Mouse (Mus musculus) gonadal fat pad, adult 2 months (tissue): ENCODE data around the gene Fam107a. TPM values are rescaled to one million over a fixed set of nuclear protein-coding genes. Genes with fewer than 3 reads are reported as not detected.

Experiments
- DNase-seq: peaks from one replicate; pipeline ENCODE4 v3.0.0-alpha.2; 2012; ENCODE audit warnings: low read depth
- polyA plus RNA-seq: library from polyadenylated mRNA; depleted of rRNA; stranded (reverse); fragments of >200 nt; gene quantifications from 2 replicates; pipeline ENCODE4 v1.2.3, GENCODE M21; 2012; rRNA removed

The Fam107a gene
- 3.5 and 5.0 TPM in 2 replicates for polyA plus RNA-seq

GRCm38 (mm10) chr14:8317194-8318097, at the start of gene Fam107a:
Fam107a (minus strand) TSS chr14:8318023.
- DNase-seq, result no peak

DNA sequence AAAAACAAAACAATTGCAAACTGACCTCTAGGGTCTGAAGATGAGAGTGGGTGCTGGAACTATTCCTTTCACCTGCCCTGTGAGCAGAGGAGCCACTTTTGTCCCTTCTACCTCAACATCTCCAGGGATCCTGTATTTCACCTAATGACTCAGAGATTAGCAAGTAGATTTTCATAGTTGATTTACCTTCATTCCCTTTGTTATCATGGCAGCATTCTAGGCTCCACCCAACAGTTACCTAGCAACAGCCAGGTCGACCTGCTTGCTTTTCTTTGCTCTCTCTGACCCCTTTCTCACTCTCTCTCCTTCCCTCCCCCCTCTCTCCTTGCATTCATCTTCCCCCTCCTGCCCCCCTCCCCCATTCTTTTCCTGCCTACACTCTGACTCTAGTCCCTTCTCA, 49.3 kb upstream of the Fam107a start:
- DNase-seq, result no peak

DNA sequence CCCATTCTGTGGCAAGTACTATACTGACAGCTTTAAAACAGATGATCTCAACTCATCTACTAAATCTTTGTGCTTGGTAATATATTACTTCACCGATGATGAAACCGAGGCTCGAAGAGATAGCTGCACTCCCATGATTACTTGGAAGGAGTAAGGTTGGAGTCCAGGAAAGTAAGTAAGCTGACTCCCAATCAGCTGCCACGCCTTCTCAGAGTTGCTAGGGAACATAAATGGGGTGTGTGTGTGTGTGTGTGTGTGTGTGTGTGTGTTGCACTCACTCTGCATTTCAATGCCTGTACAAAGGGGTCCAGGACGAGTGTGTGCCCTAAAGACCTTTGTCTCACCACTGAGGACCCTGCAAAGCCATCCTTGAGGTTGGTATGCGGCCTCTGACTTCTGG, 48.0 kb upstream of the Fam107a start:
- DNase-seq, result no peak

DNA sequence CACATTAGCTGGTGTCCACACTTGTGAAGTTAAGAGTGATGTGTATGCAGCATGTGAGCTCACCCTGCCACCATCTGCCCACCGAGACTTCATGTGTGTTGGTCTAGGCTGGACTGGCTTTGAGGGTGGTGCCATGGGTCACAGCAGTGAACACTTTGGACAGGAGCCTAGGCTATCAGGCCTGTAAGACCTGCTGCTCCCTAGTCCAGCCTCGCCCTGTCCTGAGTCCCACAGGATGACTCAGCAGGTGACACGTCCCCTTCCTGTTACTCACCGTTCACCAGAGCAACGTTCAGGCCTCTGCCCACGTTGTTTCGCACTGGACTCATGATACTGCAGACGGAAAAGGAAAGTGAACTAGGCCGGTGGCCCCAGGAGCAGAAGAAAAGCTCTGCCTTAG, 39.0 kb upstream of the Fam107a start:
- DNase-seq, result no peak

GRCm38 (mm10) chr14:8355999-8356501, 38.2 kb upstream of the Fam107a start:
- DNase-seq, result no peak

- no peak for DNase-seq
Observed at GRCm38 (mm10) chr14:8348927-8349326, 31.1 kb upstream of the Fam107a start.

- DNase-seq, result no peak
Observed at GRCm38 (mm10) chr14:8346255-8346997, 28.6 kb upstream of the Fam107a start.

DNA sequence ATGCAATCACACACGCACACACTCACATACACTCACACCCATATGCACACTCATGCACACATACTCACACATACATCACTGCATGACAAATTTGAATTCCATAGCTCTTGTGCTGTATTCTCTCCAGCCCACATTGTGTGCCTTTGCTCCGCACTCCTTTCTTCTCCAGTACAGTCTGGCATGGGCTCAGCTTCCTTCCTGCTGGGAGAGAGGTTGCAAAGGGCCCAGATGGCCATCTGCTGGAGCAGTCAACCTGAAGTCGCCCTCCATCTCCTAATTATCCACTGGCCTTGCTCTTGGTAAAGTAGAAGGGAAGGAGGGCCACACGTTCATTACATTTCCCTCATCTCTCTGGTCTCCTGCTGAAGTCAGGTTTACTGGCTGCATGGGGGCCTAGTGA, 27.7 kb upstream of the Fam107a start:
- DNase-seq, result no peak

- DNase-seq, result no peak
Observed at GRCm38 (mm10) chr14:8342509-8343106, 24.8 kb upstream of the Fam107a start.

DNA sequence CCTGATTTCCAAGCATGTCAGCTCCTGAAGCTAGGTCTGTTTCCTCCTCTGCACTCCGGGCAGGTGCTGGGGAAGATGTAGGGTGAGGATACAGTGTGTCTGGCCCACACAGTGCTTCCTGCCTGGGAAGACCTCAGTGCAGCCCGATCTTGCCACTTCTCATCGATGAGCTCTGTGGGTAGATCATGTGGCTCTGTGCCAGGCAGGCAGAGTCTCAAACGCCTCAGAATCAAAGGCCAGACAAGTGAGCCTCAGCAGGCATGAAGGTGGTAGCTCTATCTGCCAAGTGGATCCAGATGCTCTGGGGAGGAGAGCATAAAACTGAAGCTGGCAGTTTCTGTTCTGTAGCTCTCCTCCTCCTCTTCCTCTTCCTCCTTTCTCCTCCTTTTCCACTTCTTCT, 22.4 kb upstream of the Fam107a start:
- DNase-seq, result no peak

DNA sequence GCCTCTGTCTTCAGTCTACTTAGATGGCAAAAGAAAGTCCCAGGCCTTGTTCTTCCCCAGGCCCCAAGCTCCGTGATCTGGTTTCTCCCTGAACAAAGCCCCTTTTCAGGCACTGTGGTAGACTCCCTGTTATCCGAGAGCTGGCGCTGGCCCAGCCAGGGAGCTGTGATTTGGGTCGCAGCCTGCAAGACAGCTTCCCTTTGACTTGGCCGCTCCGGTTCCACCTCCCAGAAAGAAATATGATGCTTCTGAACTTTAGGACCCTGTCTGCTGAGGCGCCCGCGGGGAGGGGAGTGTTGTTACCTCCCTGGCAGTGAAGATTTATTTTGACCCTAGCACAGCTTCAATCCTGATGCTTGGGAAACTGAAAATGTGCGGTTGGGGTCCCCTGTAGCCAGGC, 18.1 kb upstream of the Fam107a start:
- DNase-seq, result no peak

GRCm38 (mm10) chr14:8334511-8334910, 16.7 kb upstream of the Fam107a start:
- DNase-seq, result no peak

DNA sequence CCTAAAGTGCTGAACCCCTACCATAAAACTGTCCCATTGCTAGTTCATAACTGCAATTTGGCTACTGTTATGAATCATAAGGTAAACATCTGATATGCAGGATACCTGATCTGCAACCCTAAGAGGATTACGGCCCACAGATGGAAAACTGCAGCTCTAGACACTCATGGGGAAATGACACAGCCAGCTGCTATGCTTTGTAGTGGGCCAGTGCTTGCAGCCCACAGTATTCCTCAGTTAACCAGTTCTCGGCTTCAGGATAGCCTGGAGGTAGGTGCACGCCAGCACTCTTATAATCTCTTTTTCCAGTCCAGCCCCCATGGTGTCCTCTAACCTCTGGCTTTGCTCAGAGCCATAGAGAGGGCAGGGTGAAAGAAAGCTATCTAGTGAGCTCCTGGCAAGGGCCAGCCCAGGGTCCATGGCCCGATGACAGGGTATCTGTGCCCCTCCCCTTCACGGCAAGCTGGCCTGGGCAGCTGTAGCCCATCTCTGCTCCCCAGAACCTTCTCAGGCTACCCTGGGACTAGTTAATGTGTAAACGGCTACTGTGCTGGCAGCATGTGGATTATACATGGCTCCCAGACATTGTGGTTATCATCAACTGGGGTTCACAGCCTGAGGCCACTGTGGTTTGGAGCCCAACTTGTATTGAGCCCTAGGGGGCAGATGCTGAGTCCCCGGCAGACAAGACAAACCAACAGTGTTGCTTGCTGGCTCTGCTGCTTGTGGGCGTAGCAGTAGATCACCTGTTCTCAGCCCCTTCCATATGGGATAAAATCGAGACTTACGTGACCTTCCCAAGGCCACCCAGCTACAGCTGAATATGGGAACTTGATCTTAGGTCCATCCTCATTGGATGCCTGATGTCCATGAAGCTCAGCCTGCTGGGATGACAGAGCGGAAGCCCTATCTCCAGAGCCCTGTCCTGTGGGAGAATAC, 14.8 kb upstream of the Fam107a start:
- DNase-seq, result no peak

GRCm38 (mm10) chr14:8331307-8331905, 13.6 kb upstream of the Fam107a start:
- no peak for DNase-seq

DNA sequence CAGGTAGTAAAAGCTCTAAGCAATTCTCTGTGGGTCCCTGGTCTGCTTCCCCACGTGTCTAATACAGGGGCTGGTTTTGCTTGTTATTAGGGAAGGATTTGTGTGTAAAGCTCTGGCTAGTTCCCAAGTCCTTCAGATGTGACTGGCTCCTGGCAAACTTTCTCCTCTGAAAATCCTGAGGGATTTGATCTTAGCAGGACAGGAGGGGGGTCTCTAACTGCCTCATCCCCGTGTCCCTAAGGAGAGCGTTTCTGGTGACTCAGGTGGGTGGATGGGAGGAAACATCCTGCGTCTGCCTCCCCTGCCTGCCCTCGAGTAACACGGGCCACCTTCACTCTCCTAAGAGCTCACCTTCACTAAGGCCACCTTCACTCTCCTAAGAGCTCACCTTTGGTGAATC, 12.6 kb upstream of the Fam107a start:
- DNase-seq, result no peak

- DNase-seq, result no peak
Observed at GRCm38 (mm10) chr14:8329552-8329951, 11.7 kb upstream of the Fam107a start.

- DNase-seq, result peak; percentile 87
Observed at GRCm38 (mm10) chr14:8327371-8327770, 9.5 kb upstream of the Fam107a start.

- no peak for DNase-seq
Observed at GRCm38 (mm10) chr14:8326961-8327360, 9.1 kb upstream of the Fam107a start.

- DNase-seq, result no peak
Observed at GRCm38 (mm10) chr14:8325746-8326145, 7.9 kb upstream of the Fam107a start.

GRCm38 (mm10) chr14:8320528-8320927, 2.7 kb upstream of the Fam107a start:
- no peak for DNase-seq
